Mouse (Mus musculus): Measurements from ENCODE around the gene Vmn2r88.

DNA sequence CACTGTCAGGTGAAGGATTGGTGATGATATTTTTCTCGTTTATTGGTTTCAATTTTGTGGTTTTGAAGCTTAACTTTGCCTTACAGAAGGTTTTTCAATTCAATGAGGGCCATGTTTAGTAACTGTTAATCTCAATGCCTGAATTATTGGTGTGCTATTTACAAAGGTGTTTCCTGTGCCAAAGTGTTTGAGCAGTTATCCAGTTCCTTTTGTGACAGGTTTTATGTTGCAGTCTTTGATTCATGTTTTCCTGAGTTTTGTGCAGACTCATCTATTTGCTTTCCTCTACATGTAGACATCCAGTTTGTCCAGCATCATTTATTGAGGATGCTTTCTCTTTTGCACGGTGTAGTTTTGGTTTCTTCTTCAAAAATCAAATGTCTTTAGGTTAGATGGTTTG lies 13.3 kb downstream of the Vmn2r88 start:
- TF ChIP-seq CTCF (IDR thresholded peaks at IDR 0.05; ENCODE audit: low read depth), result no peak
- TF ChIP-seq EP300 (optimal IDR thresholded peaks at IDR 0.05), result no peak
